Mouse (Mus musculus) heart, embryonic 16.5 days (tissue): ENCODE results near the gene Sf3b6. TPM values are rescaled to one million over a fixed set of nuclear protein-coding genes. Genes with fewer than 3 reads are reported as not detected.

Experiments used
- ATAC-seq: fragments of 200-750 bp; cut with Nextera tagmentation; replicated peaks from 2 replicates; pipeline ENCODE4 v1.8.0; 2017; ENCODE audit warnings: moderate number of reproducible peaks; ENCODE audit not compliant: insufficient read depth, low FRiP score; ENCODE audit errors: extremely low read depth
- H3K27ac ChIP-seq: fragments of 300-500 bp; sonication (generic); 2 replicates; pipeline ENCODE4 v1.5.1; 2014; ENCODE audit warnings: mild to moderate bottlenecking, low read length, control low read depth, moderate library complexity
- H3K27me3 ChIP-seq: fragments of 300-500 bp; sonication (generic); 2 replicates; pipeline ENCODE4 v1.6.1; 2014; ENCODE audit warnings: low read length, mixed read lengths; ENCODE audit not compliant: control insufficient read depth, insufficient read depth
- H3K36me3 ChIP-seq: fragments of 300-500 bp; sonication (generic); 2 replicates; pipeline ENCODE4 v1.6.1; 2014; ENCODE audit not compliant: control insufficient read depth, insufficient read depth
- H3K4me1 ChIP-seq: fragments of 300-500 bp; sonication (generic); 2 replicates; pipeline ENCODE4 v1.6.1; 2014; ENCODE audit warnings: low read length, mixed read lengths; ENCODE audit not compliant: control insufficient read depth, insufficient read depth
- H3K4me2 ChIP-seq: fragments of 300-500 bp; sonication (generic); 2 replicates; pipeline ENCODE4 v1.6.1; 2014; ENCODE audit warnings: low read depth, mild to moderate bottlenecking, control low read depth, low read length
- H3K4me3 ChIP-seq: fragments of 300-500 bp; sonication (generic); 2 replicates; pipeline ENCODE4 v1.5.1; 2014; ENCODE audit warnings: mild to moderate bottlenecking, control low read depth, low read length
- H3K9ac ChIP-seq: fragments of 300-500 bp; sonication (generic); 2 replicates; pipeline ENCODE4 v1.6.1; 2014; ENCODE audit warnings: low read length, control low read depth
- H3K9me3 ChIP-seq: fragments of 300-500 bp; sonication (generic); replicated peaks from 2 replicates; pipeline ENCODE4 v1.6.1; 2016; ENCODE audit warnings: low read length; ENCODE audit not compliant: control insufficient read depth
- WGBS: fragments of 180-500 bp; shearing (Covaris S2); extraction: QIAGEN DNeasy Blood & Tissue Kit; methylation state at CpG from one replicate; pipeline ENCODE4 v1.1.7; 2014; 5-methylcytosine and 5-hydroxymethylcytosine counted together
- polyA plus RNA-seq: library from polyadenylated mRNA; unstranded; fragments of >200 nt; fragmentation: Nextera tagmentation; extraction: Ambion mirVana; gene quantifications from 2 replicates; pipeline ENCODE4 v1.2.1, GENCODE M21; 2015

The Sf3b6 gene
- 95.7 and 147 TPM in 2 replicates for polyA plus RNA-seq

GRCm38 (mm10) chr12:4817361-4818101 is at the start of gene Sf3b6:
TSS of gene Sf3b6 (plus strand) at chr12:4817544.
- Histone ChIP-seq H3K9me3 (no peaks in the 10 kb centered on the region), H3K4me1 (peaks cover 14% of the 10 kb centered on the region), H3K27ac (peak within 1 kb of the TSS; percentile 92), H3K4me3 (peak within 1 kb of the TSS; percentile 98), H3K4me2 (peak within 1 kb of the TSS; percentile 96), H3K9ac (peak within 1 kb of the TSS; percentile 89), H3K36me3 (peaks cover 19% of the 10 kb centered on the region), H3K27me3 (no peaks in the 10 kb centered on the region)
- ATAC-seq: peak; percentile 98
- under 1% methylated on average over 49 of the region's 49 CpGs for WGBS

DNA sequence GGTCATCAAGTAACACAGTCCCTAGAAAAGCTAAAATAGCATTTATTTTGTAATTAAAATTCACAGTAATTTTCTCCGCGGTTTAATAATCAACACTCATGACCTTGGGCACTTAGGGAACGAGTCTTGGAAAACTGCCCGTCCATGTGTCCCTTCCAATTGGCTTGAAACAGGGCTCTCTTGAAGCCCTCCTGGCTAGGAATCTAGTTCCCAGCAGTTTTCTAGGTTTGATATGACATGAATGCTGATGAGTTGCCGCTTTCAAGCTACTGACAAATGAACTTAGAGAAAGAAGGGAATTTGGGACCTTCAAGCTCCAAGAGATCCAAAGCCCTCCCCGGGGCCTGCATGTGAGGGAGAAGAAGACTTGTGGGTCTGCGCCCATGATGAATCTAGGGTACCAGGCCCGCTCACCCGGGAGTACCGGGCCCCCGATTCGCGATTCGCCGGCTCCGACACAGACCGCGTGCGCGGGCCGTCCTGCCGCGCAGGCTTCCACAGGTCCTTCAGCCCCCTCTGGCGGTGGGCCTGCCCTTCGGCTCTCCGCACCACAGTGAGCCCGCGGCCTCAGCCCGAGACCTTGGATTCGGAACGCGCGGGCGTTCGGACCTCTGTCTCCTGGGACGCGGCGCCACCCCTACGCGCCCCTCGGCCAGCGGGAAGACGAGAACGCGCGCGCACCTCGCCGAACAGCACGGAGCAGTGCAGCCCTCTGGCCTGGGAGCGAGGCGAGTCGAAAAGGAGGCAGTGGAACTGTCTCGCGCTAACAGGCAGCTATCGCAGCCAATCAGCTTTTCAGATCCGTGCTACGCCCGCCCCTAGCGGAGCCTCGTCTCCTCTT is 48.6 kb upstream of the Sf3b6 start, which contains the start of the genes Pfn4 and Fam228b:
TSS of gene Pfn4 (plus strand) at position 531 of the 841 bp plus-strand sequence.
TSS of gene Fam228b (minus strand) at position 776 of the 841 bp plus-strand sequence.
- H3K4me3 ChIP-seq: peak within 1 kb of the TSS; percentile 82
- no peaks in the 10 kb centered on the region for H3K27me3 ChIP-seq
- peak within 1 kb of the TSS; percentile 94 for H3K9ac ChIP-seq
- no peaks in the 10 kb centered on the region for H3K9me3 ChIP-seq
- peak; percentile 98 for ATAC-seq
- WGBS: 3% methylated on average over 61 of the region's 61 CpGs
- H3K4me1 ChIP-seq: peaks cover 5% of the 10 kb centered on the region
- no peaks in the 10 kb centered on the region for H3K36me3 ChIP-seq
- H3K4me2 ChIP-seq: peak within 1 kb of the TSS; percentile 95
- peak within 1 kb of the TSS; percentile 91 for H3K27ac ChIP-seq

- Histone ChIP-seq H3K4me1 (peaks cover 5% of the 10 kb centered on the region), H3K4me3 (peak overlapping the region; percentile 82), H3K27me3 (no peaks in the 10 kb centered on the region), H3K4me2 (peak overlapping the region; percentile 95), H3K27ac (peak overlapping the region; percentile 91), H3K36me3 (no peaks in the 10 kb centered on the region), H3K9me3 (no peaks in the 10 kb centered on the region), H3K9ac (peak overlapping the region; percentile 94)
- 18% methylated on average over 13 of the region's 13 CpGs for WGBS
- peak; percentile 7; the same call in 1 of the 2 replicates for ATAC-seq
Measured at GRCm38 (mm10) chr12:4769333-4769723, 48.0 kb upstream of the Sf3b6 start.

DNA sequence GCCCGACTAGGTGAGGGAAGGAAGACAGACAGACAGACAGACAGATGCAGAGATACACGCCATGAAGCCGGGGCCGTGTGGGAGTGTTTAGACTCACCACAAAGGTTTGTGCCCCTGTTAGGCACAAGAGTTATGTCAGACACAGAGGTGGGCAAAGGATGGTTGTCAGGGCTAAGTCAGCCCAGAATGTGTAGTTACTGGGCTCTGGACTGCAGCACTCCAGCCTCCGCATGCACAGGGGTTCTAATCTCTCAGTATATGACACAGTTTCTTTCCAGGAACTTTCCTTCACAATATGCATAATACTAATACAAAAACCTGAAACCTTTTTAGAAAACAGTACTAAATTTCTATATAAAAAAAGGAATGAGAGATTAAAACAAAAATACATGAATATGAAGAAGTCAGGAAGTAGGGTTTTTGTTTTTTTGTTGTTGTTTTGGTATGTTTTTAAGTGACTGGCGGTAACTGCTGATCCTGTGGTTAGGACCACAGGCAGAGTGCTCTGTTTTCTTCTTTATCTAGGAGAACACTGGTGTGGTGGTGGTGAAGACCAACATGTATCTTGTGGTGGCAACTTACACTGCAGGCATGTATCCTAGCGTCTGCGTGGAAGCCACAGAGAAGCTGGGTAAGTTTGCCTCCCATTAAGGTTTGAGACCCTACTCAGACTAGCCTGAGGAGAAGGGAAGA is 42.3 kb upstream of the Sf3b6 start:
- Histone ChIP-seq H3K27me3 (no peaks in the 10 kb centered on the region), H3K9me3 (no peaks in the 10 kb centered on the region), H3K36me3 (no peaks in the 10 kb centered on the region), H3K4me2 (no peak overlapping the region), H3K4me3 (no peak overlapping the region), H3K4me1 (no peaks in the 10 kb centered on the region), H3K27ac (no peak overlapping the region), H3K9ac (no peak overlapping the region)
- no peak for ATAC-seq
- WGBS: 83% methylated on average over 8 of the region's 8 CpGs

GRCm38 (mm10) chr12:4775588-4775949 is 41.8 kb upstream of the Sf3b6 start:
- 73% methylated on average over 9 of the region's 9 CpGs for WGBS
- H3K4me1 ChIP-seq: no peaks in the 10 kb centered on the region
- H3K4me3 ChIP-seq: no peak overlapping the region
- H3K9me3 ChIP-seq: no peaks in the 10 kb centered on the region
- H3K27ac ChIP-seq: no peak overlapping the region
- no peak overlapping the region for H3K9ac ChIP-seq
- ATAC-seq: no peak
- H3K36me3 ChIP-seq: no peaks in the 10 kb centered on the region
- H3K27me3 ChIP-seq: no peaks in the 10 kb centered on the region
- no peak overlapping the region for H3K4me2 ChIP-seq

DNA sequence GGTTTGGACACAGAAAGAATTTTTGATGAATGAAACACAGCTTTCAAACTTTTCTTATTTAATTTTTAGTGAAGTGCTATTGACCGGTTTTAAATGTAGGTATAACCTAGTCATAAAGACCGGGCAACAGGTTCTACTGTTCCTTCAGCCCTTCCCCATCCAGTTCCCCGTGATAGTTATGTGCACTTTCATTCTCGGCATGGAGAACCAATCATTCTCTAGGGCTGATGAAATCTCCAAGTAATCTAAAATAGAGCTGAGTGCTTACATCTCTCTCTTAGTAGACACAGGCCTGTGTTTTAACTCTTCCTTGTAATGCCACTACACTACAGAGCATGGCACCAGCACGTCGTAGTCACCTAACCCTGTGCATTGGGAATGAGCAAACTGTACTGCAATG is 39.6 kb upstream of the Sf3b6 start:
- H3K4me1 ChIP-seq: no peaks in the 10 kb centered on the region
- H3K4me2 ChIP-seq: no peak overlapping the region

DNA sequence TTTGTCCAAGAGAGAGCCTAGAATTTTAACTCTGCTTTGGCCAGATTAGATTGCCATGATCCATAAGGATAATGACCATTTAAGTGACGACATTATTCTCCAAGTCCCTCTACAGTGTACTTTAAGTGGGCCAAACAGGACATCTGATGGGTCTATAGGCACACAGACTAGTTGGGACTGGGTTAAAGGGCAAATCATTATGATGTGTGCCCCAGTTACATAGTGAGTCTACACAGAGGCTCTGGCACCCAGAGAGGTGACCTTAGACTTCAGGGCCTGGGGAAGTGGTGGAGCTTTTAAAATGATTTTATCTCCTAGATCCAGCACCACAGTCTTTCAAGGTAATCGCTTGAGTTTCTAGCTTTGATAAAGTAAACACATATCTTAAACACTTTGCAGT is 37.1 kb upstream of the Sf3b6 start:
- WGBS: 62% methylated on average over 2 of the region's 2 CpGs
- H3K4me3 ChIP-seq: no peak overlapping the region
- H3K27ac ChIP-seq: no peak overlapping the region
- no peaks in the 10 kb centered on the region for H3K4me1 ChIP-seq
- no peak overlapping the region for H3K4me2 ChIP-seq
- no peaks in the 10 kb centered on the region for H3K27me3 ChIP-seq
- H3K9me3 ChIP-seq: no peaks in the 10 kb centered on the region
- no peak for ATAC-seq
- H3K9ac ChIP-seq: no peak overlapping the region
- no peaks in the 10 kb centered on the region for H3K36me3 ChIP-seq

More for the DNA sequence above, 39.6 kb upstream of the Sf3b6 start:
- 81% methylated on average over 6 of the region's 6 CpGs for WGBS
- no peak overlapping the region for H3K4me3 ChIP-seq
- no peak overlapping the region for H3K9ac ChIP-seq
- no peak overlapping the region for H3K27ac ChIP-seq
- no peaks in the 10 kb centered on the region for H3K27me3 ChIP-seq
- H3K9me3 ChIP-seq: no peaks in the 10 kb centered on the region
- ATAC-seq: no peak
- no peaks in the 10 kb centered on the region for H3K36me3 ChIP-seq

DNA sequence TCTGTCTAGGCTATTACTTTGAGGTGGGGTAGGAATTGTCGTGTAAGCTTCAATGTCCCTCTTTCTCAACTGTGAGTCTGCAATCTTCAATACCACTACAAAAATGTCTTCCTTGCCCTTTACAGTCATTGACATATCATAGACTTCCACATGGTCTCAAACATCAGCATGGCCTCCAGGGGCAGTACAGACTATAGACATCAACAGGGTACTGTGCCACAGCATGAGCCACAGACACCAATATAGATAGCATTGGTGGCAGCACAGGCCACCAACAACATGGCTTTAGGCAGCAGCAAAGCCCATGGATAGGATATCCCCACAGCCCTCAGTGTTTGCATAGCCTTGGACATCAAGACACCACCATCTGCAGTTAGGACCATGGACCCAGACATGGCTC is 36.1 kb upstream of the Sf3b6 start:
- Histone ChIP-seq H3K9ac (no peak overlapping the region), H3K9me3 (no peaks in the 10 kb centered on the region), H3K36me3 (no peaks in the 10 kb centered on the region), H3K4me3 (no peak overlapping the region), H3K4me1 (no peaks in the 10 kb centered on the region), H3K27me3 (no peaks in the 10 kb centered on the region), H3K27ac (no peak overlapping the region), H3K4me2 (no peak overlapping the region)
- whole genome bisulfite sequencing: 85% methylated on average over 1 of the region's 1 CpGs
- ATAC-seq: no peak
